Mouse (Mus musculus) midbrain, embryonic 12.5 days (tissue): ENCODE measurements around the gene Olfr453. TPM values are rescaled to one million over a fixed set of nuclear protein-coding genes. Genes with fewer than 3 reads are reported as not detected.

ENCODE experiments used
- ATAC-seq: fragments of 200-750 bp; cut with Nextera tagmentation; 2 replicates; pipeline ENCODE4 v1.8.0; 2017; ENCODE audit warnings: low read depth, moderate TSS enrichment, moderate library complexity; ENCODE audit not compliant: low FRiP score
- H3K27ac ChIP-seq: fragments of 300-500 bp; sonication (generic); replicated peaks from 2 replicates; pipeline ENCODE4 v1.5.1; 2016; ENCODE audit warnings: mild to moderate bottlenecking
- H3K27me3 ChIP-seq: fragments of 300-500 bp; sonication (generic); 2 replicates; pipeline ENCODE4 v1.6.1; 2016; ENCODE audit warnings: mild to moderate bottlenecking
- H3K36me3 ChIP-seq: fragments of 300-500 bp; sonication (generic); 2 replicates; pipeline ENCODE4 v1.6.1; 2016
- H3K4me1 ChIP-seq: fragments of 300-500 bp; sonication (generic); 2 replicates; pipeline ENCODE4 v1.6.1; 2016
- H3K4me2 ChIP-seq: fragments of 300-500 bp; sonication (generic); replicated peaks from 2 replicates; pipeline ENCODE4 v1.6.1; 2016; ENCODE audit warnings: mild to moderate bottlenecking, moderate library complexity
- H3K4me3 ChIP-seq: fragments of 300-500 bp; sonication (generic); 2 replicates; pipeline ENCODE4 v1.5.1; 2016; ENCODE audit warnings: mild to moderate bottlenecking
- H3K9ac ChIP-seq: fragments of 300-500 bp; sonication (generic); replicated peaks from 2 replicates; pipeline ENCODE4 v1.6.1; 2016; ENCODE audit warnings: mild to moderate bottlenecking, moderate library complexity
- H3K9me3 ChIP-seq: fragments of 300-500 bp; sonication (generic); 2 replicates; pipeline ENCODE4 v1.6.1; 2016; ENCODE audit warnings: mild to moderate bottlenecking
- WGBS: fragments of 180-500 bp; shearing (Covaris S2); methylation state at CpG from one replicate; pipeline ENCODE4 v1.1.7; 2016; 5-methylcytosine and 5-hydroxymethylcytosine counted together
- polyA plus RNA-seq: library from polyadenylated mRNA; unstranded; fragments of >200 nt; fragmentation: Nextera tagmentation; extraction: Ambion mirVana; gene quantifications from 2 replicates; pipeline ENCODE4 v1.2.1, GENCODE M21; 2016

Gene Olfr453
- polyA plus RNA-seq, 1 experiment from 2014 or later: not detected

DNA sequence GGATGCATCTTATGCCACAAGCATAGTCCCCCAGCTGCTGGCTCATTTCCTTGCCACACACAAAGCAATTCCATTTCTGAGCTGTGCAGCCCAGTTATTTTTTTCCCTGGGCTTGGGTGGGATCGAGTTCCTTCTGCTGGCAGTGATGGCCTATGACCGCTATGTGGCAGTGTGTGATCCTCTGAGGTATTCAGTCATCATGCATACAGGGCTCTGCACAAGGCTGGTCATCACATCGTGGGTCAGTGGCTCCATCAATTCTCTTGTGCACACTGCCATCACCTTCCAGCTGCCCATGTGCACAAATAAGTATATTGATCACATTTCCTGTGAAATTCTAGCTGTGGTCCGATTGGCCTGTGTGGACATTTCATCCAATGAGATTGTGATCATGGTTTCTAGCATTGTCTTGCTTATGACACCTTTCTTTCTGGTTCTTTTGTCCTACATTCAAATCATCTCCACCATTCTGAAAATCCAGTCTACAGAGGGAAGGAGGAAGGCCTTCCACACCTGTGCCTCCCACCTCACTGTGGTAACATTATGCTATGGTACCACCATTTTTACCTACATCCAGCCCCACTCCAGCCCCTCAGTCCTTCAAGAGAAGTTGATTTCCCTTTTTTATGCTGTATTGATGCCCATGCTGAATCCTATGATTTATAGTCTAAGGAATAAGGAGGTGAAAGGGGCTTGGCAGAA is 51.2 kb downstream of the Olfr453 start:
- H3K4me1 ChIP-seq: no peaks in the 10 kb centered on the region
- H3K4me3 ChIP-seq: no peak overlapping the region
- no peak overlapping the region for H3K27ac ChIP-seq
- H3K9ac ChIP-seq: no peak overlapping the region
- no peaks in the 10 kb centered on the region for H3K9me3 ChIP-seq
- H3K4me2 ChIP-seq: no peak overlapping the region
- no peaks in the 10 kb centered on the region for H3K27me3 ChIP-seq
- no peaks in the 10 kb centered on the region for H3K36me3 ChIP-seq
- peak; percentile 68; the same call in 1 of the 2 replicates for ATAC-seq
- WGBS: 51% methylated on average over 4 of the region's 4 CpGs

DNA sequence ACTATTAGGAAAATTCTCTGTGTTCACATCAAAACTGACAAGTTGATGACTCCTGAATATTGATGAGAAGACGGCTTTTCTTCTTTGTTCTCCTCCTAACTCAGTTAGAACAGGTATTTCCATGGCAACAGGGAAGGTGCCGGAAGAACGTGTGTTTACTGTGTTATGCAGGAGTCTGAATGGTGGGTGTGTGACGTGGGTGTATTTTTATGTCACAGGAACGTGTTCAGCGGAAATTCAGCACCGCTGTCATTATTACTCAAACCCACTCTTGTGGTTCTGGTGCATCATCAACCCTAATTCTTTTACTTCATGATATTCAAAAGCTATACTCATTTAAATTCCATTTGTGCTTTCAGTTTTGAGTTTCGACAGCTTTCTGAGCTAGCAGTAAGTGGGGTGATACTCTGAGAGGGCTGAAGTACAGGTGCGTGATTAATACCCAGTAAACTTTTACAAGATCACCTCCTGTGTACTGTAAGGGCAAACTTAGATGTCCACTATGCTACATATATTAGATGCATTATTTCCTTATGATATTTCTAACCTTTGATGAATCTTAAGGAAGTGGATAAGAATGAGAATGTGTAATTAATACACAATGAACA is 51.9 kb downstream of the Olfr453 start:
- no peak for ATAC-seq
- 80% methylated on average over 9 of the region's 9 CpGs for WGBS
- H3K9me3 ChIP-seq: no peaks in the 10 kb centered on the region
- no peak overlapping the region for H3K4me3 ChIP-seq
- H3K27me3 ChIP-seq: no peaks in the 10 kb centered on the region
- no peaks in the 10 kb centered on the region for H3K4me1 ChIP-seq
- no peak overlapping the region for H3K27ac ChIP-seq
- no peaks in the 10 kb centered on the region for H3K36me3 ChIP-seq
- no peak overlapping the region for H3K4me2 ChIP-seq
- H3K9ac ChIP-seq: no peak overlapping the region

DNA sequence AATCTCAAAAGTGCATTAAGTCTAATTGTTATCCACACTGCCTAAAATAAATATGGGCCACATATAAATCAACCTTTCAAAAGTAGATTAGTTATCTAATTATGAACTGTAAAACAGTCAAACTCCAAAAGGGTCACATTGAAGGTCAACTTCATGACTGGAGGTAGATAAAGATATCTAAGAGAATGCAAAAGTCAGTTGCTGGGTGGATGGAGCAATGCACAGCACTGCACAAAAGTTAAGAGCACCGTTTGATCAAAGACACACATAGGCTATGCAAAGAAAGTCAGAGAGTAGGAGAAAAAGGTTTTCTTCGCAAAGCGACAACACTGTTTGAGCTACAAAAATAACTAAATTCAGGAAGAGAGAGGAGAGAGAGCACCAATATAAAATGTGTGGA is 55.8 kb downstream of the Olfr453 start:
- WGBS: 90% methylated on average over 3 of the region's 3 CpGs
- Histone ChIP-seq H3K9me3 (no peaks in the 10 kb centered on the region), H3K4me2 (no peak overlapping the region), H3K4me3 (no peak overlapping the region), H3K9ac (no peak overlapping the region), H3K36me3 (no peaks in the 10 kb centered on the region), H3K4me1 (no peaks in the 10 kb centered on the region), H3K27ac (no peak overlapping the region), H3K27me3 (no peaks in the 10 kb centered on the region)
- no peak for ATAC-seq

Other genes starting within 250 kb of the Olfr453 start
- not detected in 2 replicates for gene Olfr455, start 191.8 kb upstream of the Olfr453 start, polyA plus RNA-seq
- not detected in 2 replicates for gene Tcaf3, start 141.7 kb upstream of the Olfr453 start, polyA plus RNA-seq
- gene Tcaf2, start 94.1 kb upstream of the Olfr453 start, polyA plus RNA-seq: 3.2 TPM in 2 replicates
- 182 and 205 TPM in 2 replicates for gene Tcaf1, start 29.3 kb upstream of the Olfr453 start, polyA plus RNA-seq
- gene Olfr38, start 17.0 kb downstream of the Olfr453 start, polyA plus RNA-seq: not detected in 2 replicates
- gene Olfr452, start 45.7 kb downstream of the Olfr453 start, polyA plus RNA-seq: not detected in 2 replicates
- not detected in 2 replicates for gene Olfr450, start 72.6 kb downstream of the Olfr453 start, polyA plus RNA-seq
- gene Olfr449, start 95.0 kb downstream of the Olfr453 start, polyA plus RNA-seq: not detected in 2 replicates
- gene Olfr448, start 151.1 kb downstream of the Olfr453 start, polyA plus RNA-seq: not detected in 2 replicates
- gene Olfr447, start 169.5 kb downstream of the Olfr453 start, polyA plus RNA-seq: not detected in 2 replicates
- gene Olfr446, start 182.0 kb downstream of the Olfr453 start, polyA plus RNA-seq: not detected in 2 replicates
- not detected in 2 replicates for gene Olfr444, start 209.7 kb downstream of the Olfr453 start, polyA plus RNA-seq